Mouse (Mus musculus): Measurements from ENCODE around the gene Il31ra. TPM values are rescaled to one million over a fixed set of nuclear protein-coding genes. Genes with fewer than 3 reads are reported as not detected.
"Not testable (repeated sequence)": the region's sequence is repeated elsewhere in the genome, so short reads cannot be mapped to it uniquely, and the experiment has no call there.

Il31ra gene
- polyA plus RNA-seq, 1 experiment from 2014 or later, result 0.22 TPM

GRCm38 (mm10) chr13:112580590-112581320 lies 13.4 kb downstream of the Il31ra start:
- Histone ChIP-seq H3K4me2 (replicated peaks; ENCODE audit: low read depth, low read length) (no peak overlapping the region), H3K4me1 (ENCODE audit: control insufficient read depth, insufficient read depth, low read length) (no peaks in the 10 kb centered on the region), H3K36me3 (ENCODE audit: control insufficient read depth, insufficient read depth, low read length) (no peaks in the 10 kb centered on the region), H3K4me3 (ENCODE audit: low read depth, low read length) (no peak overlapping the region), H3K27ac (ENCODE audit: low read length) (no peak overlapping the region), H3K9ac (replicated peaks; ENCODE audit: low read depth, low read length) (no peak overlapping the region), H3K9me3 (ENCODE audit: control insufficient read depth, low read depth, low read length) (no peaks in the 10 kb centered on the region), H3K27me3 (ENCODE audit: control insufficient read depth, insufficient read depth, low read length) (no peaks in the 10 kb centered on the region)
- 34% methylated on average over 11 of the region's 11 CpGs for WGBS
- ATAC-seq (ENCODE audit: insufficient number of reproducible peaks, insufficient read depth, low FRiP score, low read depth), result no peak

GRCm38 (mm10) chr13:112578041-112578440 lies 16.1 kb downstream of the Il31ra start:
- 75% methylated on average over 11 of the region's 11 CpGs for WGBS
- not testable (repeated sequence) for H3K4me3 ChIP-seq (ENCODE audit: low read depth, low read length)

GRCm38 (mm10) chr13:112573800-112574199 lies 20.4 kb downstream of the Il31ra start:
- H3K4me1 ChIP-seq (ENCODE audit: control insufficient read depth, insufficient read depth, low read length), result no peaks in the 10 kb centered on the region
- no peak for ATAC-seq (ENCODE audit: insufficient number of reproducible peaks, insufficient read depth, low FRiP score, low read depth)
- H3K9me3 ChIP-seq (ENCODE audit: control insufficient read depth, low read depth, low read length), result no peaks in the 10 kb centered on the region
- H3K9ac ChIP-seq (replicated peaks; ENCODE audit: low read depth, low read length), result no peak overlapping the region
- H3K27ac ChIP-seq (ENCODE audit: low read length), result no peak overlapping the region
- H3K4me2 ChIP-seq (replicated peaks; ENCODE audit: low read depth, low read length), result no peak overlapping the region
- H3K4me3 ChIP-seq (ENCODE audit: low read depth, low read length), result no peak overlapping the region
- H3K36me3 ChIP-seq (ENCODE audit: control insufficient read depth, insufficient read depth, low read length), result no peaks in the 10 kb centered on the region
- H3K27me3 ChIP-seq (ENCODE audit: control insufficient read depth, insufficient read depth, low read length), result no peaks in the 10 kb centered on the region

More at GRCm38 (mm10) chr13:112578041-112578440, 16.1 kb downstream of the Il31ra start:
- not testable (repeated sequence) for ATAC-seq (ENCODE audit: insufficient number of reproducible peaks, insufficient read depth, low FRiP score, low read depth); H3K4me1 ChIP-seq (ENCODE audit: control insufficient read depth, insufficient read depth, low read length); H3K9ac ChIP-seq (replicated peaks; ENCODE audit: low read depth, low read length); H3K9me3 ChIP-seq (ENCODE audit: control insufficient read depth, low read depth, low read length); H3K4me2 ChIP-seq (replicated peaks; ENCODE audit: low read depth, low read length); H3K36me3 ChIP-seq (ENCODE audit: control insufficient read depth, insufficient read depth, low read length); H3K27ac ChIP-seq (ENCODE audit: low read length); H3K27me3 ChIP-seq (ENCODE audit: control insufficient read depth, insufficient read depth, low read length)

GRCm38 (mm10) chr13:112570768-112571167 lies 23.4 kb downstream of the Il31ra start:
- no peak overlapping the region for H3K4me2 ChIP-seq (replicated peaks; ENCODE audit: low read depth, low read length)
- 76% methylated on average over 5 of the region's 5 CpGs for WGBS

GRCm38 (mm10) chr13:112569606-112570005 lies 24.6 kb downstream of the Il31ra start:
- no peaks in the 10 kb centered on the region for H3K27me3 ChIP-seq (ENCODE audit: control insufficient read depth, insufficient read depth, low read length)
- no peaks in the 10 kb centered on the region for H3K4me1 ChIP-seq (ENCODE audit: control insufficient read depth, insufficient read depth, low read length)
- H3K27ac ChIP-seq (ENCODE audit: low read length), result no peak overlapping the region
- H3K9ac ChIP-seq (replicated peaks; ENCODE audit: low read depth, low read length), result no peak overlapping the region
- H3K36me3 ChIP-seq (ENCODE audit: control insufficient read depth, insufficient read depth, low read length), result no peaks in the 10 kb centered on the region
- no peak overlapping the region for H3K4me2 ChIP-seq (replicated peaks; ENCODE audit: low read depth, low read length)
- no peaks in the 10 kb centered on the region for H3K9me3 ChIP-seq (ENCODE audit: control insufficient read depth, low read depth, low read length)
- no peak overlapping the region for H3K4me3 ChIP-seq (ENCODE audit: low read depth, low read length)
- ATAC-seq (ENCODE audit: insufficient number of reproducible peaks, insufficient read depth, low FRiP score, low read depth), result no peak
- 30% methylated on average over 4 of the region's 4 CpGs for WGBS

More at GRCm38 (mm10) chr13:112570768-112571167, 23.4 kb downstream of the Il31ra start:
- H3K36me3 ChIP-seq (ENCODE audit: control insufficient read depth, insufficient read depth, low read length), result no peaks in the 10 kb centered on the region
- no peak overlapping the region for H3K27ac ChIP-seq (ENCODE audit: low read length)
- H3K4me1 ChIP-seq (ENCODE audit: control insufficient read depth, insufficient read depth, low read length), result no peaks in the 10 kb centered on the region
- H3K4me3 ChIP-seq (ENCODE audit: low read depth, low read length), result no peak overlapping the region
- H3K27me3 ChIP-seq (ENCODE audit: control insufficient read depth, insufficient read depth, low read length), result no peaks in the 10 kb centered on the region
- ATAC-seq (ENCODE audit: insufficient number of reproducible peaks, insufficient read depth, low FRiP score, low read depth), result no peak
- H3K9ac ChIP-seq (replicated peaks; ENCODE audit: low read depth, low read length), result no peak overlapping the region
- no peaks in the 10 kb centered on the region for H3K9me3 ChIP-seq (ENCODE audit: control insufficient read depth, low read depth, low read length)

- Histone ChIP-seq H3K4me2 (replicated peaks; ENCODE audit: low read depth, low read length) (no peak overlapping the region), H3K9me3 (ENCODE audit: control insufficient read depth, low read depth, low read length) (no peaks in the 10 kb centered on the region), H3K4me3 (ENCODE audit: low read depth, low read length) (no peak overlapping the region), H3K27ac (ENCODE audit: low read length) (no peak overlapping the region), H3K27me3 (ENCODE audit: control insufficient read depth, insufficient read depth, low read length) (no peaks in the 10 kb centered on the region), H3K4me1 (ENCODE audit: control insufficient read depth, insufficient read depth, low read length) (no peaks in the 10 kb centered on the region), H3K36me3 (ENCODE audit: control insufficient read depth, insufficient read depth, low read length) (no peaks in the 10 kb centered on the region), H3K9ac (replicated peaks; ENCODE audit: low read depth, low read length) (no peak overlapping the region)
- WGBS, result 82% methylated on average over 6 of the region's 6 CpGs
- ATAC-seq (ENCODE audit: insufficient number of reproducible peaks, insufficient read depth, low FRiP score, low read depth), result no peak
These were observed 33.5 kb downstream of the Il31ra start for GRCm38 (mm10) chr13:112560554-112561138.

GRCm38 (mm10) chr13:112556501-112556900 lies 37.7 kb downstream of the Il31ra start:
- Histone ChIP-seq H3K4me3 (ENCODE audit: low read depth, low read length) (no peak overlapping the region), H3K9me3 (ENCODE audit: control insufficient read depth, low read depth, low read length) (no peaks in the 10 kb centered on the region), H3K4me1 (ENCODE audit: control insufficient read depth, insufficient read depth, low read length) (no peaks in the 10 kb centered on the region), H3K27me3 (ENCODE audit: control insufficient read depth, insufficient read depth, low read length) (no peaks in the 10 kb centered on the region), H3K4me2 (replicated peaks; ENCODE audit: low read depth, low read length) (no peak overlapping the region), H3K36me3 (ENCODE audit: control insufficient read depth, insufficient read depth, low read length) (no peaks in the 10 kb centered on the region), H3K9ac (replicated peaks; ENCODE audit: low read depth, low read length) (no peak overlapping the region), H3K27ac (ENCODE audit: low read length) (no peak overlapping the region)
- 47% methylated on average over 2 of the region's 2 CpGs for WGBS
- ATAC-seq (ENCODE audit: insufficient number of reproducible peaks, insufficient read depth, low FRiP score, low read depth), result no peak

GRCm38 (mm10) chr13:112553304-112553703 lies 40.9 kb downstream of the Il31ra start:
- ATAC-seq (ENCODE audit: insufficient number of reproducible peaks, insufficient read depth, low FRiP score, low read depth), result no peak
- Histone ChIP-seq H3K36me3 (ENCODE audit: control insufficient read depth, insufficient read depth, low read length) (no peaks in the 10 kb centered on the region), H3K9ac (replicated peaks; ENCODE audit: low read depth, low read length) (no peak overlapping the region), H3K4me2 (replicated peaks; ENCODE audit: low read depth, low read length) (no peak overlapping the region), H3K4me3 (ENCODE audit: low read depth, low read length) (no peak overlapping the region), H3K27me3 (ENCODE audit: control insufficient read depth, insufficient read depth, low read length) (no peaks in the 10 kb centered on the region), H3K4me1 (ENCODE audit: control insufficient read depth, insufficient read depth, low read length) (no peaks in the 10 kb centered on the region), H3K27ac (ENCODE audit: low read length) (no peak overlapping the region), H3K9me3 (ENCODE audit: control insufficient read depth, low read depth, low read length) (no peaks in the 10 kb centered on the region)
- WGBS, result 88% methylated on average over 5 of the region's 5 CpGs

All from stomach, embryonic 14.5 days (tissue).